Mouse (Mus musculus) liver, adult 2 months (tissue): ENCODE results near the gene Podxl2.

Experiments
- CTCF ChIP-seq: fragments of 200-500 bp; IDR thresholded peaks from 2 replicates; pipeline ENCODE4 v1.5.1; 2011; ENCODE audit warnings: low read depth, low read length, control low read depth
- POLR2A ChIP-seq: fragments of 200-500 bp; IDR thresholded peaks from 2 replicates; pipeline ENCODE4 v1.6.1; 2011; ENCODE audit warnings: low read length, control low read depth; ENCODE audit not compliant: insufficient read depth; ENCODE audit errors: extremely low read depth

GRCm38 (mm10) chr6:88874868-88875508, at the start of gene Podxl2:
- TF ChIP-seq POLR2A (no peak), CTCF (no peak)
